Mouse (Mus musculus) lung, embryonic 14.5 days (tissue): Measurements from ENCODE around the gene Prkag1. TPM values are rescaled to one million over a fixed set of nuclear protein-coding genes. Genes with fewer than 3 reads are reported as not detected.

ENCODE experiments used
- ATAC-seq: fragments of 200-750 bp; cut with Nextera tagmentation; 2 replicates; pipeline ENCODE4 v1.8.0; 2017; ENCODE audit warnings: mild to moderate bottlenecking, moderate TSS enrichment, moderate library complexity; ENCODE audit not compliant: insufficient read depth
- DNase-seq: peaks from one replicate; pipeline ENCODE4 v3.0.0-alpha.2; 2015
- H3K27ac ChIP-seq: fragments of 300-500 bp; sonication (generic); 2 replicates; pipeline ENCODE4 v1.5.1; 2014; ENCODE audit warnings: low read depth, mild to moderate bottlenecking, moderate library complexity
- H3K27me3 ChIP-seq: fragments of 300-500 bp; sonication (generic); 2 replicates; pipeline ENCODE4 v1.6.1; 2014; ENCODE audit warnings: low read length, control low read depth; ENCODE audit not compliant: insufficient read depth
- H3K36me3 ChIP-seq: fragments of 300-500 bp; sonication (generic); 2 replicates; pipeline ENCODE4 v1.6.1; 2014; ENCODE audit warnings: control low read depth; ENCODE audit not compliant: insufficient read depth
- H3K4me1 ChIP-seq: fragments of 300-500 bp; sonication (generic); 2 replicates; pipeline ENCODE4 v1.6.1; 2014; ENCODE audit warnings: antibody characterized with exemption, control low read depth; ENCODE audit not compliant: insufficient read depth
- H3K4me2 ChIP-seq: fragments of 300-500 bp; sonication (generic); 2 replicates; pipeline ENCODE4 v1.6.1; 2014; ENCODE audit warnings: mild to moderate bottlenecking
- H3K4me3 ChIP-seq: fragments of 300-500 bp; sonication (generic); 2 replicates; pipeline ENCODE4 v1.5.1; 2014; ENCODE audit warnings: low read depth, low read length
- H3K9ac ChIP-seq: fragments of 300-500 bp; sonication (generic); 2 replicates; pipeline ENCODE4 v1.6.1; 2014
- H3K9me3 ChIP-seq: fragments of 300-500 bp; sonication (generic); 2 replicates; pipeline ENCODE4 v1.6.1; 2016; ENCODE audit warnings: low read depth, low read length, control low read depth
- CTCF ChIP-seq: IDR thresholded peaks from 2 replicates; pipeline ENCODE4 v1.5.1; 2016; ENCODE audit warnings: antibody characterized with exemption, low read depth
- WGBS: fragments of 180-500 bp; shearing (Covaris S2); extraction: QIAGEN DNeasy Blood & Tissue Kit; methylation state at CpG from one replicate; pipeline ENCODE4 v1.1.7; 2014; 5-methylcytosine and 5-hydroxymethylcytosine counted together
- polyA plus RNA-seq: library from polyadenylated mRNA; unstranded; fragments of >200 nt; fragmentation: Nextera tagmentation; extraction: Ambion mirVana; gene quantifications from 2 replicates; pipeline ENCODE4 v1.2.1, GENCODE M21; 2014

Gene Prkag1
- polyA plus RNA-seq, 1 experiment from 2014 or later = 93.4 TPM

- Histone ChIP-seq H3K4me2 (no peak overlapping the region), H3K27me3 (peaks cover 96% of the 10 kb centered on the region), H3K4me1 (peaks cover 3% of the 10 kb centered on the region; the same call in 1 of the 2 replicates), H3K27ac (no peak overlapping the region), H3K36me3 (no peaks in the 10 kb centered on the region), H3K9me3 (no peaks in the 10 kb centered on the region), H3K4me3 (no peak overlapping the region), H3K9ac (no peak overlapping the region)
- DNase-seq (no peak), ATAC-seq (no peak)
- no peak for TF ChIP-seq CTCF
- under 1% methylated on average over 5 of the region's 5 CpGs for WGBS
Measured at GRCm38 (mm10) chr15:98775533-98775932, 55.8 kb downstream of the Prkag1 start.

DNA sequence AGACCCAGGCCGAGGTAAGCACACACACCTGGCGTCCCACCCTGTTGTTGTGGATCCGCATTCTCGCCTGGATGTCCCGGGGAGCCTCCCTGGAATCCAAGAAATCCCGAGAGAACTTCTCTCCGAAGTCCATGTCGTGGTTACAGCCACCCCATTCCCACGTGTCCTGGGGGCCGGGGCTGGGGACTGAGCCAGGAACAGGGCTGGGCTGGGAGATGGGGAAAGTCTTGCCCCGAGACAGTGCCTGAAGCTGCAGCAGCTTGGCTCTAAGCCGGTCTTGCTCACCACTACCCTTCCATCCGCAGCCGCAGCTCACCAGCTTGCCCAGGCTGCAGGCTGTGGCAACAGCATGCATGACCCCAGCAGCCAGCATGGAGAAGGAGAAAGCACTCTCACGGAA lies 57.2 kb downstream of the Prkag1 start:
- Histone ChIP-seq H3K27ac (no peak overlapping the region), H3K4me1 (peaks cover 3% of the 10 kb centered on the region; the same call in 1 of the 2 replicates), H3K9ac (no peak overlapping the region), H3K9me3 (no peaks in the 10 kb centered on the region), H3K4me3 (no peak overlapping the region), H3K27me3 (peaks cover 81% of the 10 kb centered on the region), H3K36me3 (no peaks in the 10 kb centered on the region), H3K4me2 (no peak overlapping the region)
- WGBS = 17% methylated on average over 15 of the region's 15 CpGs
- TF ChIP-seq CTCF = no peak
- DNase-seq (no peak), ATAC-seq (no peak)

DNA sequence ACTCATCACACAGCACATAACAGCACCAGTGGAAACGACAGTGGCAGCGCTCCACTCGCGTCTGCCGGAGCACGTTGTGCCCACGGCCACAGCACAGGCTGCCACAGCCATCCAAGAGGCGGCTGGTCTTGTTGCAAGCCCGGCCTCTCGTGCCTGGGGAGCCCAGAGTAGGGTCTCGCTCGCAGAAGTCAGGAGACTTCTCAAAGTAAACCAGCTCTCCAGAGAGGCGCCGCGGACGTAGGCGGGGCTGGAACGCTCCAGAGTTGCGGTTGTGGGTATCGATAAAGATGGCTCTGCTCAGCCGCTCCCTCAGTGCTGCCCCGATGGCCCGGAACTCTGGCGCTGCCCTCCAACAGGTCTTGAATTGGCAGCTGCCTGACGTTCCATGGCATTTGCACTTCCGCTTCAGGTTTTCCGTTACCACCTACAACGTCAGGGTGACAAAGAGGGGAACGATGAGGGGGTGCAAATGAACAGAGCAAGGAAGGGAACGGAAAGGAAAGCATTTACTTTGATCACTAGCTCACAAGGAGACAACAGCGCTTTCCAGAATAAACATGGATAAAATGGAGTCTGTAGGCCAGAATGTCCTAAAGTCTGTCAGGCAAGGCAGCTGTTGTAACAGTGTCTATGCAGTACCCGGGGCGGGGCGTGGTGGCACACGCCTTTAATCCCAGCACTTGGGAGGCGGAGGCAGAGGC lies 58.7 kb downstream of the Prkag1 start:
- Histone ChIP-seq H3K4me1 (peaks cover 3% of the 10 kb centered on the region; the same call in 1 of the 2 replicates), H3K9me3 (no peaks in the 10 kb centered on the region), H3K4me2 (peak overlapping the region; percentile 64), H3K36me3 (no peaks in the 10 kb centered on the region), H3K4me3 (peak overlapping the region; percentile 30), H3K27me3 (peaks cover 67% of the 10 kb centered on the region), H3K9ac (peak overlapping the region; percentile 35; the same call in 1 of the 2 replicates), H3K27ac (no peak overlapping the region)
- WGBS = 2% methylated on average over 36 of the region's 36 CpGs
- no peak for TF ChIP-seq CTCF
- DNase-seq (no peak), ATAC-seq (no peak)

- Histone ChIP-seq H3K9ac (no peak overlapping the region), H3K4me3 (peak overlapping the region; percentile 30), H3K4me1 (peaks cover 3% of the 10 kb centered on the region; the same call in 1 of the 2 replicates), H3K36me3 (no peaks in the 10 kb centered on the region), H3K4me2 (peak overlapping the region; percentile 64), H3K27ac (no peak overlapping the region), H3K27me3 (peaks cover 59% of the 10 kb centered on the region), H3K9me3 (no peaks in the 10 kb centered on the region)
- no peak for ATAC-seq
- no peak for DNase-seq
- WGBS = 6% methylated on average over 12 of the region's 12 CpGs
- no peak for TF ChIP-seq CTCF
Measured at GRCm38 (mm10) chr15:98771813-98772425, 59.4 kb downstream of the Prkag1 start.

- TF ChIP-seq CTCF = no peak
- Histone ChIP-seq H3K27me3 (peaks cover 23% of the 10 kb centered on the region), H3K9ac (no peak overlapping the region), H3K4me3 (no peak overlapping the region), H3K27ac (no peak overlapping the region), H3K4me2 (no peak overlapping the region), H3K9me3 (no peaks in the 10 kb centered on the region), H3K36me3 (no peaks in the 10 kb centered on the region), H3K4me1 (peaks cover 3% of the 10 kb centered on the region; the same call in 1 of the 2 replicates)
- no peak for DNase-seq
- no peak for ATAC-seq
- WGBS = 30% methylated on average over 5 of the region's 5 CpGs
Measured at GRCm38 (mm10) chr15:98768259-98768658, 63.1 kb downstream of the Prkag1 start.

- ATAC-seq = no peak
- no peaks in the 10 kb centered on the region; the same call in 1 of the 2 replicates for H3K27me3 ChIP-seq
- no peak for TF ChIP-seq CTCF
- no peaks in the 10 kb centered on the region for H3K36me3 ChIP-seq
- no peaks in the 10 kb centered on the region; the same call in 1 of the 2 replicates for H3K4me1 ChIP-seq
- H3K4me2 ChIP-seq = no peak overlapping the region
- H3K9ac ChIP-seq = no peak overlapping the region
- H3K9me3 ChIP-seq = no peaks in the 10 kb centered on the region
- no peak for DNase-seq
- no peak overlapping the region for H3K4me3 ChIP-seq
- no peak overlapping the region for H3K27ac ChIP-seq
- WGBS = 60% methylated on average over 4 of the region's 4 CpGs
Measured at GRCm38 (mm10) chr15:98765929-98766328, 65.4 kb downstream of the Prkag1 start.

Other genes starting within 250 kb of the Prkag1 start
- 20.5 and 21.8 TPM in 2 replicates for gene Adcy6, start 221.4 kb downstream of the Prkag1 start, polyA plus RNA-seq
- 24.6 and 28.9 TPM in 2 replicates for gene Cacnb3, start 200.7 kb downstream of the Prkag1 start, polyA plus RNA-seq
- 27.2 and 28.7 TPM in 2 replicates for gene Ddx23, start 168.6 kb downstream of the Prkag1 start, polyA plus RNA-seq
- 0.57 and 0.67 TPM in 2 replicates for gene Rnd1, start 154.1 kb downstream of the Prkag1 start, polyA plus RNA-seq
- 0.28 and 1.1 TPM in 2 replicates for gene Ccdc65, start 123.3 kb downstream of the Prkag1 start, polyA plus RNA-seq
- gene Fkbp11, start 103.3 kb downstream of the Prkag1 start, polyA plus RNA-seq = 29.7 and 32.9 TPM in 2 replicates
- gene Arf3, start 68.3 kb downstream of the Prkag1 start, polyA plus RNA-seq = 35.4 and 42.5 TPM in 2 replicates
- gene Wnt10b, start 53.4 kb downstream of the Prkag1 start, polyA plus RNA-seq = 0.11 TPM in 1 of 2 replicates, not detected in the other
- gene Wnt1, start 41.7 kb downstream of the Prkag1 start, polyA plus RNA-seq = not detected in 2 replicates
- gene Ddn, start 22.0 kb downstream of the Prkag1 start, polyA plus RNA-seq = 0.04 and 0.12 TPM in 2 replicates
- 17.1 and 19.3 TPM in 2 replicates for gene Kmt2d, start 39.7 kb upstream of the Prkag1 start, polyA plus RNA-seq
- 8.5 and 9.5 TPM in 2 replicates for gene Rhebl1, start 63.0 kb upstream of the Prkag1 start, polyA plus RNA-seq
- 1.0 and 1.3 TPM in 2 replicates for gene Dhh, start 67.0 kb upstream of the Prkag1 start, polyA plus RNA-seq
- 4.5 and 5.5 TPM in 2 replicates for gene Lmbr1l, start 86.7 kb upstream of the Prkag1 start, polyA plus RNA-seq
- 2,161 and 2,216 TPM in 2 replicates for gene Tuba1b, start 103.0 kb upstream of the Prkag1 start, polyA plus RNA-seq
- not detected in 2 replicates for gene Gm49450, start 122.0 kb upstream of the Prkag1 start, polyA plus RNA-seq
- gene Tuba1a, start 122.2 kb upstream of the Prkag1 start, polyA plus RNA-seq = 1,129 and 1,167 TPM in 2 replicates
- 224 and 232 TPM in 2 replicates for gene Tuba1c, start 198.4 kb upstream of the Prkag1 start, polyA plus RNA-seq
- 0.91 and 1.8 TPM in 2 replicates for gene Prph, start 223.7 kb upstream of the Prkag1 start, polyA plus RNA-seq
- gene Troap, start 243.1 kb upstream of the Prkag1 start, polyA plus RNA-seq = 33.4 and 35.1 TPM in 2 replicates